Mouse (Mus musculus) embryo, embryonic 10.5 days (tissue): ENCODE measurements at regions not wholly inside any gene's neighbourhood (a gene's known extent, or its start where the extent isn't known, plus 50 kb on each side); places are given as distances from the start of the nearest gene placed in this dataset.

Experiments used
- DNase-seq: peaks from one replicate; pipeline ENCODE4 v3.0.0-alpha.2; 2015; ENCODE audit warnings: low spot score

DNA sequence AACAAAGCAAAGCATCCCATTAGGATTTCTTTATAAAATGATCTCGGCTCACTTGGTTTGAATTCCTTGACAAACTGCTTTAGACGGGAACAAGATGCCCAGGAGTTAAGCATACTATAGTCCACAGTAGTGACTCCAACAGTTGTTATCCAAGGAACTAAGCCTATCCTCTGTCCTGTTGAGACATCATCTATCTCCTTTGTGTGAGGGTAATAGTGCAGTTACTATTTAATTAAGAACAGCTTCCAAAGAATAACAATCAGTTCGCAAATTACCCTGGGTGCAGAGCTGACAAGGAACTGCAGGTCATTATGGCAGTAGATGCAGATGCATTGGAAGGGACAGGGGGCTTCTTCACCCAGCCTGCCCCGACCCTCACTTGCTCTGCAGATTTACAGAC, 115.7 kb upstream of the Slc24a5 start:
- DNase-seq, result no peak

DNA sequence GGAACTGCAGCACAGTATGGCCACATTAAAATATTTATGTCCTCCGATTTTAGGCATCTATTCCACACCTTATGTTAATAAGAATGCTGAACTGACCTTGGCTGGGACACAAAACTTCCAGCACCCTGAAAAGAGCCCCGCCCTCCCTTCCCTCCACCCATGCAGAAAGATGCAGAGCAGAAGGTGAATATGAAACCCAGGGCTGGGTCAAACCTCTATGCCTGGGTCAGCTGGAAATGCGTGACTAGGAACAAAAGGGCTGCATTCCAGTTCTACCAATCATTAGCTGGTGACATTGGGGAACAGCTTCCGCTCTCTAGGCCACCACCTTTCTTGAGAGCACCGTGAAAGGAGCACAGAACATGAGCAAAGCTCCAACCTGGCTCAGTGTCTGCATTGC, 114.9 kb upstream of the Slc24a5 start:
- DNase-seq, result no peak

DNA sequence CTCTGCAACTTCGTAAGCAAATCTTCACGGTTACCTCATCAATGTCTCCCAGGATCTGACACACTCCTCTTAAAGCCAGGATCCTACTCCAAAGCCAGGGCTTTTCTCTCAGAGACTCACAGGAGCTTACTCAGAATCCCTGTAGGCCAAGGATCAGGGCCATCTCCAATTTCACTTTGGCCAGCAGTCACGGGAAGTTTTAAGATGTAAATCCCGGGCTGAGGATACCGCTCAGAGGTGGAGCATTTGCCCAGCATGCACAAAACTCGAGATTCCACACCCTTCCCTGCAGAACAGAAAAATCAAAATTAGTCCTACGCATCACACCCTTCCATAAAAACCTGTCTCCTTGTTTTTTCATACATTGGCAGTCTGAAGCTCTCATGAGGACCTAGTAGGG, 112.1 kb upstream of the Slc24a5 start:
- no peak for DNase-seq

DNA sequence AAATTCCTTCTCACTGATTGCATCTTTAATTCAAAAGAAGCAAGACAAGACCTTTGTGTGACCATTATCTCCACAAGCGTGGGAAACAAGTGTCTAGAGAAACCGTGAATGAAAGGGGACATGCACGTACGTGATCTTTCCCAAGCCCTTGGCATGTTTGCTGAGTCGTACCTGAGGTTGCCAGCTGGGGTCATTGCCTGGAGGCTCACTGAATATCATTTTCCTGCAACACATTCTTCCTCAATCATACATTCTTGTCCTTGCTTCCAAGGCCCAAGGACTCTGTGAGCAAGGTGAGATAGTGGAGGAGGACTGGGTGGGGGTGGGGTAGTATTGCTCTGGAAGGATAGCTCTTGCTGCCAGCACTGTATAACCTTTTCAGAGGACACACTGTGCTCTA, 108.5 kb upstream of the Slc24a5 start:
- no peak for DNase-seq

DNA sequence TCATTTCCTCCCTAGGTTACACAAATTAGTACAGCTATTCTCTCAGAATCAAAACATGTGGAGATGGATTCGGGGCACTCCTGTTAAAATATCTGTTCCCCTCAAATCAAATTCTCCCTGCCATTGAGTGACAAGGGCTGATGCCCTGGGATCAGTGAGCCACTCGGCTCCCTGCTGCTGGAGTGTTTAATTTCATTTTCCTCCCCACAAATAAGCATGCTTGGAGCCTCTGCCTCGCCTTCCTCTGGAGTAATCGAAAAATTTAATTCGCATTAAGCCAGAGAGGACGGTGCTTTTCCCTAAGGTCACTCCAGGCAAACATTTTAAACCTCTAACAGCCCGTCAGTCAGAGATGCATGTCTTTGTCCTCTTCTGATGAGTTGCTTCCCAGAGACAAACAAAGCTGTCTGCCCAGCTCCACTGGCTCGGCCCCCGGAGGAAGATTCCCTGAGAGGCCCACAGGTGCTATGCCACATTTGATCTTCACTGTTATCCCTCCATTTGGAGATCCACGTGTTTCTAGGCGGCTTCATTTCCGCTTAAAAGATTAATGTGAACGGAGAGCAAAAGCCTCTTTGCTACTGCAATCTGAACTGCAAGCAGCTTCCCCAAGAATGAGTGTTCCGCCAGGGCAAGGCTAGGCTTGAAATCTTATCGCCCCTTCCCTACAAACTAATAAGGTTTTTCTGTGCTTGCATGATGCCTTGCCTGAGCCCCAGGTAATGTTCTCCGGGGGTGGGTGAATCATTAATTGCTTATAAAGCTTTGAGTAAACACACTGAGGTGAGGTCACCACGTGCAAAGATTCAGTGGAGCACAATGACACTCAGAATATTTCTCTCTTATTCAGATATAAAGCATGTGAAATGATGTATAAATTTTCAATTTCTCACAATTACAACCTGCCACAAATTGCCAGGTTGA, 95.8 kb upstream of the Slc24a5 start:
- no peak for DNase-seq

DNA sequence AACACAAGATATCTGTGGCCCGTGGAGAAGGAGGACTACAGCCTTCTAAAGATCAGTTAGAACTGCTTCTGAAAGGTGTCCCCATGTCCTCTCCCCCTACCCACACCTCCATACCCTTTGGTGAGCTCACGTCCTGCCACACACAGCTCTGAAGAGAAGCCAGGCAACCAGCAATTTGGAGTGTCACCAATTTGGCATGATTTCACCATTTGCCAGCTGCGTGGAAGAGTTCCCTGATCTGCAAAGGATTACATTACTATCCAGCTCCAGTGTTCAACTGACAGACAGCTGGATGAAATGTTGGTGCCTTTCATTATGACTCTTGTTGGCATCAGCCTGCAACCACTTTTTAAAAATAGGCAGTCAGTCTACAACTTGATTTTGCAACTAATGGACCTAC, 92.8 kb upstream of the Slc24a5 start:
- no peak for DNase-seq

DNA sequence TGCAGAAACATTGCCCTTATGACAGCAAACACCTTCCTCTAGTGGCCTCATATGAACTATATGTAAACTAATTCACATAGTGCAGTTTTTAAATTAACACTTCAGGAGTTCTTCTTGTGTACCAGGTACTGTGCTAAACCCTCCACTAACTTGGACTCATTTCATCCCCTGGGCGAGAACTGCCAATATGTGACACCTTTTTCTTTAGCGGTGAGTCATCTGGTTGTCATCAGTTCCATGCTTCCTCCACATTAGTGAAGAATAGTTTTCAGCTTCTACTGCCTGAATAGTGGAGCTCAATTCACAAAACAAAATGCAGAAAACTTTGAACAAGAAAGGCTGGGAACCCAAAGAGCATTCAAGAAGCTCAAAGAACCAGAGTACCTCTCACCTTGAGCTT, 76.9 kb upstream of the Slc24a5 start:
- no peak for DNase-seq

DNA sequence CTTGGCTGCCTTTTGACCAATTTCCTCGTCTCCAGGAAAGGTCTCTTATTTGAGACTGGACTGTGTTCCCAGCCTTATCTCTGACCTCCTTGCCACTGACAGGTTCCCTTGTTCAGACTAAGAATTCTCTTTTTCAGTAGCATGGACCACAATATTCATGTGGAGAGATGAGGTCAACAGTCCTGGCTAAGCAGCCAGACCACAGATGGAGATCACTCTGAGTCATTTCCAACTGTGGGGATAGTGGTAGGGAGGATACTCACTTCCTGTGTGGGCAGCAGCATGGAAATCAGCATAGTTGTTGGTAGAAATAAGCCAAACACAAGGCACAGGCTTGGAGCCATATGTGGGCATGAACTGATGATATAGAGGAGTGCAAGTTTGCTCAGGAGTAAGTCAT, 52.9 kb upstream of the Slc24a5 start:
- no peak for DNase-seq

DNA sequence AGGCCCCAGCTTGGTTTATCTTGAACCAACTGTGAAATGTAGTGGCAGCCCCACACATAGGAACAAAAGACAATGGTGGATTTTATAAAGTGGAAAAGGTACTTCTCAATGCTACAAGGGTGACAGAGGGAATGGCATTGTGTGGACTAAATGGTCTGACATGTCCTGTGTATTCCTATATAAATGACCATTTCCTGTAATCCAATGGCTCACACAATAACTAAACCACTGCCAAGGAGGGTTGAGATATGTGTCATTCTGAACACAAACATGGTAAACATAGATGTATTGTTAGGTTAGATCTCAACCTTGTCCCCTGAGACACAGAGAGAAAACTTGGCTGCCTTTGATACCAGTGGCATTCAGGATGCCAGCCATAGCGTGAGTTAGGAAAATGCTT, 51.0 kb upstream of the Slc24a5 start:
- DNase-seq, result no peak
